Mouse (Mus musculus) MEL (cell line): ENCODE data around the gene Cdkn2aipnl. TPM values are rescaled to one million over a fixed set of nuclear protein-coding genes. Genes with fewer than 3 reads are reported as not detected.

ENCODE experiments used
- DNase-seq: peaks from one replicate; pipeline ENCODE4 v3.0.0; 2011; ENCODE audit warnings: low read depth, low spot score
- H3K27ac ChIP-seq: 2 replicates; pipeline ENCODE4 v1.5.1; 2012; ENCODE audit warnings: low read depth, mild to moderate bottlenecking, control low read depth, low read length, moderate library complexity; ENCODE audit not compliant: control insufficient read depth
- H3K27me3 ChIP-seq, 2 experiments: fragments of 150-350 bp in 1 of 2; sonication (generic) in 1 of 2; 2 replicates each; pipeline ENCODE4 v1.6.1; 2012; ENCODE audit warnings: low read length in 2 of 2, mild to moderate bottlenecking in 2 of 2, improper control_type of control experiment in 1 of 2, moderate library complexity in 1 of 2; ENCODE audit not compliant: insufficient read depth in 2 of 2, control insufficient read depth in 1 of 2
- H3K36me3 ChIP-seq, 2 experiments: 2 replicates each; pipeline ENCODE4 v1.6.1; 2012 to 2014; ENCODE audit warnings: low read length in 2 of 2, improper control_type of control experiment in 1 of 2, inconsistent platforms in 1 of 2, mild to moderate bottlenecking in 1 of 2; ENCODE audit not compliant: insufficient read depth in 2 of 2, control insufficient read depth in 1 of 2
- H3K4me1 ChIP-seq, 2 experiments: fragments of 150-350 bp in 1 of 2; sonication (generic) in 1 of 2; 2 replicates each; pipeline ENCODE4 v1.6.1; 2012; ENCODE audit warnings: low read length in 2 of 2, improper control_type of control experiment in 1 of 2, mild to moderate bottlenecking in 1 of 2; ENCODE audit not compliant: insufficient read depth in 2 of 2, control insufficient read depth in 1 of 2
- H3K4me3 ChIP-seq, 2 experiments: fragments of 150-350 bp in 1 of 2; sonication (generic) in 1 of 2; 2 replicates each; pipeline ENCODE4 v1.5.1; 2012; ENCODE audit warnings: low read depth in 2 of 2, low read length in 2 of 2, mild to moderate bottlenecking in 2 of 2, moderate library complexity in 2 of 2, control low read depth in 1 of 2, improper control_type of control experiment in 1 of 2; ENCODE audit not compliant: control insufficient read depth in 1 of 2, insufficient read depth in 1 of 2
- H3K79me2 ChIP-seq: 2 replicates; pipeline ENCODE4 v1.6.1; 2012; ENCODE audit warnings: mild to moderate bottlenecking, low read length, moderate library complexity; ENCODE audit not compliant: control insufficient read depth, poor library complexity, insufficient read depth
- H3K9ac ChIP-seq: 2 replicates; pipeline ENCODE4 v1.6.1; 2012; ENCODE audit warnings: low read depth, mild to moderate bottlenecking, control low read depth, low read length, moderate library complexity; ENCODE audit not compliant: control insufficient read depth, poor library complexity, severe bottlenecking
- H3K9me3 ChIP-seq: fragments of 150-350 bp; sonication (generic); replicated peaks from 2 replicates; pipeline ENCODE4 v1.6.1; 2012; ENCODE audit warnings: mild to moderate bottlenecking, low read length, improper control_type of control experiment, moderate library complexity; ENCODE audit not compliant: insufficient read depth
- CHD2 ChIP-seq: IDR thresholded peaks from 2 replicates; pipeline ENCODE4 v1.6.1; 2011; ENCODE audit warnings: low read length, improper control_type of control experiment
- CTCF ChIP-seq, 3 experiments: IDR thresholded peaks in 2 of 3; conservative IDR thresholded peaks in 1 of 3; 2 replicates each; pipeline ENCODE4 v1.5.1; 2011 to 2012; ENCODE audit warnings: low read length in 3 of 3, low read depth in 2 of 3, mild to moderate bottlenecking in 2 of 3, improper control_type of control experiment in 1 of 3, inconsistent platforms in 1 of 3, mixed read lengths in 1 of 3, moderate library complexity in 1 of 3; ENCODE audit not compliant: control insufficient read depth in 1 of 3, insufficient read depth in 1 of 3, poor library complexity in 1 of 3, severe bottlenecking in 1 of 3
- ETS1 ChIP-seq: IDR thresholded peaks from 2 replicates; pipeline ENCODE4 v1.6.1; 2012; ENCODE audit warnings: low read depth, mild to moderate bottlenecking, inconsistent platforms, low read length, improper control_type of control experiment, moderate library complexity
- GATA1 ChIP-seq: IDR thresholded peaks from 2 replicates; pipeline ENCODE4 v1.6.1; 2011; ENCODE audit warnings: low read depth, low read length, improper control_type of control experiment
- HCFC1 ChIP-seq: IDR thresholded peaks from 2 replicates; pipeline ENCODE4 v1.6.1; 2012; ENCODE audit warnings: low read depth, mild to moderate bottlenecking, inconsistent platforms, low read length, improper control_type of control experiment, moderate library complexity
- MXI1 ChIP-seq: IDR thresholded peaks from 2 replicates; pipeline ENCODE4 v1.6.1; 2011; ENCODE audit warnings: mild to moderate bottlenecking, low read depth, low read length, improper control_type of control experiment
- MYC ChIP-seq: IDR thresholded peaks from 2 replicates; pipeline ENCODE4 v1.6.1; 2011; ENCODE audit warnings: low read depth, mild to moderate bottlenecking, low read length, improper control_type of control experiment, moderate library complexity
- NELFE ChIP-seq: IDR thresholded peaks from 2 replicates; pipeline ENCODE4 v1.6.1; 2011; ENCODE audit warnings: low read depth, low read length, improper control_type of control experiment
- POLR2AphosphoS2 ChIP-seq: IDR thresholded peaks from 2 replicates; pipeline ENCODE4 v1.6.1; 2011; ENCODE audit warnings: low read length, improper control_type of control experiment
- POLR2AphosphoS5 ChIP-seq: IDR thresholded peaks from 2 replicates; pipeline ENCODE4 v1.6.1; 2012; ENCODE audit warnings: low read depth, borderline replicate concordance, mild to moderate bottlenecking, inconsistent platforms, low read length, moderate library complexity, mixed read lengths
- RCOR1 ChIP-seq: IDR thresholded peaks from 2 replicates; pipeline ENCODE4 v1.6.1; 2012; ENCODE audit warnings: low read depth, mild to moderate bottlenecking, inconsistent platforms, low read length, improper control_type of control experiment
- SIN3A ChIP-seq: IDR thresholded peaks from 2 replicates; pipeline ENCODE4 v1.6.1; 2012; ENCODE audit warnings: low read length, improper control_type of control experiment, inconsistent platforms
- SMC3 ChIP-seq: IDR thresholded peaks from 2 replicates; pipeline ENCODE4 v1.6.1; 2011; ENCODE audit warnings: low read depth, low read length, improper control_type of control experiment
- TAL1 ChIP-seq: IDR thresholded peaks from 2 replicates; pipeline ENCODE4 v1.6.1; 2012; ENCODE audit warnings: mild to moderate bottlenecking, inconsistent platforms, low read length, moderate library complexity, mixed read lengths
- TBP ChIP-seq: IDR thresholded peaks from 2 replicates; pipeline ENCODE4 v1.8.0; 2011; ENCODE audit warnings: low read depth, low read length, improper control_type of control experiment
- USF1 ChIP-seq: IDR thresholded peaks from 2 replicates; pipeline ENCODE4 v1.6.1; 2014; ENCODE audit warnings: low read depth, mild to moderate bottlenecking, inconsistent platforms, low read length, improper control_type of control experiment, moderate library complexity
- ZC3H11A ChIP-seq: IDR thresholded peaks from 2 replicates; pipeline ENCODE4 v1.6.1; 2012; ENCODE audit warnings: low read depth, mild to moderate bottlenecking, inconsistent platforms, low read length, improper control_type of control experiment
- ZKSCAN1 ChIP-seq: IDR thresholded peaks from 2 replicates; pipeline ENCODE4 v1.6.1; 2012; ENCODE audit warnings: low read depth, mild to moderate bottlenecking, inconsistent platforms, low read length, improper control_type of control experiment, moderate library complexity
- ZNF384 ChIP-seq: IDR thresholded peaks from 2 replicates; pipeline ENCODE4 v1.6.1; 2012; ENCODE audit warnings: low read depth, mild to moderate bottlenecking, inconsistent platforms, low read length, improper control_type of control experiment
- polyA plus RNA-seq, 2 experiments: library from polyadenylated mRNA; stranded (reverse) in 1 of 2; unstranded in 1 of 2; fragments of >175 nt in 1 of 2; fragments of >200 nt in 1 of 2; gene quantifications; 2 replicates each; pipeline versions ENCODE4 v1.2.1 to v1.2.4; 2012; ENCODE audit warnings: low replicate concordance in 2 of 2, low read depth in 1 of 2; ENCODE audit not compliant: insufficient read length in 2 of 2, insufficient read depth in 1 of 2, missing spikeins in 1 of 2
- total RNA-seq: library from RNA; depleted of rRNA; stranded (reverse); fragments of 300-350 nt; gene quantifications from 2 replicates; pipeline ENCODE4 v1.2.3, GENCODE M21; 2012

Cdkn2aipnl gene
- total and polyA plus RNA-seq, 3 experiments, result 74.5 to 111 TPM; not detected in 1

GRCm38 (mm10) chr11:52001861-52002260 is 34.4 kb downstream of the Cdkn2aipnl start:
- peaks cover 2 to 10% of the 10 kb centered on the region in 2 experiments; a peak in 3 of 4 replicates for H3K4me1 ChIP-seq

GRCm38 (mm10) chr11:52002842-52003504 is 35.5 kb downstream of the Cdkn2aipnl start:
- Histone ChIP-seq H3K4me3 (peak overlapping the region; percentile 78 to 80), H3K79me2 (peaks cover 24% of the 10 kb centered on the region), H3K36me3 (peaks cover 0 to 29% of the 10 kb centered on the region in 2 experiments; a peak in 2 of 4 replicates), H3K4me1 (peaks cover 2 to 10% of the 10 kb centered on the region in 2 experiments; a peak in 3 of 4 replicates), H3K9ac (peak overlapping the region; percentile 92), H3K27me3 (no peaks in the 10 kb centered on the region), H3K9me3 (no peaks in the 10 kb centered on the region), H3K27ac (peak overlapping the region; percentile 98)
- TF ChIP-seq TAL1 (no peak), NELFE (no peak), MXI1 (peak; percentile 58; the same call in 1 of the 2 replicates), GATA1 (0 out of 2 replicates have a peak, but pooled peaks have one; percentile 7), MYC (peak; percentile 91), POLR2AphosphoS2 (no peak), ETS1 (0 out of 2 replicates have a peak, but pooled peaks have one; percentile 14), TBP (0 out of 2 replicates have a peak, but pooled peaks have one; percentile 50), CTCF (IDR thresholded peaks at IDR 0.05 in 2 of 3, conservative IDR thresholded peaks at IDR 0.05 in 1 of 3; ENCODE audit: control insufficient read depth in 1 of 3, insufficient read depth in 1 of 3, low read depth in 2 of 3, low read length in 3 of 3, poor library complexity in 1 of 3, severe bottlenecking in 1 of 3) (peak in 1 of 3 experiments; percentile 29; a peak in 3 of 6 replicates), SIN3A (peak; percentile 36; the same call in 1 of the 2 replicates), ZNF384 (peak; percentile 97), HCFC1 (no peak), SMC3 (no peak), POLR2AphosphoS5 (no peak), ZC3H11A (no peak)
- DNase-seq, result no peak

More at GRCm38 (mm10) chr11:52001861-52002260, 34.4 kb downstream of the Cdkn2aipnl start:
- DNase-seq, result no peak
- Histone ChIP-seq H3K79me2 (peaks cover 24% of the 10 kb centered on the region), H3K36me3 (peaks cover 0 to 31% of the 10 kb centered on the region in 2 experiments), H3K9ac (no peak overlapping the region), H3K27me3 (no peaks in the 10 kb centered on the region), H3K9me3 (no peaks in the 10 kb centered on the region), H3K27ac (no peak overlapping the region), H3K4me3 (no peak overlapping the region)
- TF ChIP-seq CHD2, result no peak
- TF ChIP-seq GATA1, result no peak
- no peak for TF ChIP-seq ZC3H11A
- no peak; the same call in 1 of the 2 replicates for TF ChIP-seq USF1
- TF ChIP-seq RCOR1, result no peak
- no peak for TF ChIP-seq ZKSCAN1
- TF ChIP-seq POLR2AphosphoS2, result no peak
- no peak for TF ChIP-seq HCFC1
- no peak for TF ChIP-seq SMC3
